Mouse (Mus musculus) ES-E14 (cell line): Measurements from ENCODE around the gene Hus1b. TPM values are rescaled to one million over a fixed set of nuclear protein-coding genes. Genes with fewer than 3 reads are reported as not detected.

Source experiments
- DNase-seq: peaks from one replicate; pipeline ENCODE4 v3.0.0-alpha.2; 2013; ENCODE audit warnings: low read depth, low spot score
- H3K27ac ChIP-seq: 2 replicates; pipeline ENCODE4 v1.5.1; 2012; ENCODE audit warnings: low read depth, mild to moderate bottlenecking, low read length, moderate library complexity, mixed read lengths; ENCODE audit not compliant: poor library complexity, insufficient read depth, severe bottlenecking
- H3K36me3 ChIP-seq: 2 replicates; pipeline ENCODE4 v1.6.1; 2012; ENCODE audit warnings: mild to moderate bottlenecking, low read length, moderate library complexity, mixed read lengths; ENCODE audit not compliant: control insufficient read depth, poor library complexity, insufficient read depth, severe bottlenecking
- H3K4me1 ChIP-seq, 2 experiments: fragments of 150-350 bp in 1 of 2; sonication (generic) in 1 of 2; 2 replicates each; pipeline ENCODE4 v1.6.1; 2012; ENCODE audit warnings: low read length in 2 of 2, mild to moderate bottlenecking in 1 of 2, mixed read lengths in 1 of 2; ENCODE audit not compliant: control insufficient read depth in 2 of 2, insufficient read depth in 2 of 2, poor library complexity in 1 of 2
- H3K4me3 ChIP-seq, 2 experiments: fragments of 150-350 bp in 1 of 2; sonication (generic) in 1 of 2; 2 replicates each; pipeline ENCODE4 v1.5.1; 2012; ENCODE audit warnings: low read length in 2 of 2, low read depth in 1 of 2, mild to moderate bottlenecking in 1 of 2, mixed read lengths in 1 of 2; ENCODE audit not compliant: insufficient read depth in 1 of 2, poor library complexity in 1 of 2, severe bottlenecking in 1 of 2
- H3K9ac ChIP-seq: 2 replicates; pipeline ENCODE4 v1.6.1; 2012; ENCODE audit warnings: low read depth, mild to moderate bottlenecking, low read length, mixed read lengths; ENCODE audit not compliant: poor library complexity, insufficient read depth, severe bottlenecking
- H3K9me3 ChIP-seq: fragments of 150-350 bp; sonication (generic); 2 replicates; pipeline ENCODE4 v1.6.1; 2012; ENCODE audit warnings: low read depth, mild to moderate bottlenecking, low read length; ENCODE audit not compliant: control insufficient read depth, insufficient read depth
- CHD2 ChIP-seq: IDR thresholded peaks from 2 replicates; pipeline ENCODE4 v1.6.1; 2014; ENCODE audit warnings: mild to moderate bottlenecking, low read depth, low read length, inconsistent platforms
- HCFC1 ChIP-seq: IDR thresholded peaks from 2 replicates; pipeline ENCODE4 v1.6.1; 2012; ENCODE audit warnings: low read length, inconsistent platforms, borderline replicate concordance; ENCODE audit not compliant: insufficient read depth
- MAFK ChIP-seq: IDR thresholded peaks from 2 replicates; pipeline ENCODE4 v1.6.1; 2014; ENCODE audit warnings: mild to moderate bottlenecking, low read depth, low read length, inconsistent platforms; ENCODE audit not compliant: insufficient read depth
- ZC3H11A ChIP-seq: IDR thresholded peaks from 2 replicates; pipeline ENCODE4 v1.6.1; 2012; ENCODE audit warnings: low read depth, mild to moderate bottlenecking, inconsistent platforms, low read length, borderline replicate concordance
- ZNF384 ChIP-seq: IDR thresholded peaks from 2 replicates; pipeline ENCODE4 v1.6.1; 2012; ENCODE audit warnings: low read depth, low read length, inconsistent platforms
- in situ Hi-C, 2 experiments: fragments of 600-800 bp; cut with MboI; formaldehyde crosslinking; loops; one replicate each; pipeline ENCODE4 v1.15.1; 2025; ENCODE audit warnings: low sequenced_read_pairs in 2 of 2, inconsistent platforms in 1 of 2; ENCODE audit not compliant: unreplicated experiment in 2 of 2
- total RNA-seq: library from RNA; depleted of rRNA; stranded (reverse); fragments of 300-350 nt; gene quantifications from 2 replicates; pipeline ENCODE4 v1.2.3, GENCODE M21; 2012

Hus1b gene
- total RNA-seq, 1 experiment: 4.8 TPM

- no peak for DNase-seq
- in situ Hi-C loops: no loop called here
- Histone ChIP-seq H3K4me1 (peaks cover 0 to 2% of the 10 kb centered on the region in 2 experiments; a peak in 1 of 4 replicates), H3K9ac (no peak overlapping the region), H3K27ac (no peak overlapping the region), H3K9me3 (no peaks in the 10 kb centered on the region), H3K36me3 (no peaks in the 10 kb centered on the region), H3K4me3 (no peak overlapping the region)
- TF ChIP-seq MAFK (no peak), HCFC1 (no peak), CHD2 (no peak), ZC3H11A (no peak), ZNF384 (no peak)
Observed at GRCm38 (mm10) chr13:30972102-30972501, 24.5 kb upstream of the Hus1b start.

GRCm38 (mm10) chr13:30971047-30971446, 23.5 kb upstream of the Hus1b start:
- Histone ChIP-seq H3K9me3 (no peaks in the 10 kb centered on the region), H3K4me1 (peaks cover 1 to 2% of the 10 kb centered on the region in 2 experiments; a peak in 2 of 4 replicates), H3K27ac (no peak overlapping the region), H3K9ac (no peak overlapping the region), H3K36me3 (no peaks in the 10 kb centered on the region), H3K4me3 (no peak overlapping the region)
- in situ Hi-C loops: no loop called here
- no peak for DNase-seq
- no peak for TF ChIP-seq MAFK
- TF ChIP-seq ZC3H11A: no peak
- TF ChIP-seq ZNF384: no peak
- no peak for TF ChIP-seq CHD2
- TF ChIP-seq HCFC1: no peak

GRCm38 (mm10) chr13:30968311-30968710, 20.8 kb upstream of the Hus1b start:
- no peaks in the 10 kb centered on the region for H3K9me3 ChIP-seq
- no peak for TF ChIP-seq ZC3H11A
- no peak for TF ChIP-seq HCFC1
- TF ChIP-seq CHD2: no peak
- no peak for TF ChIP-seq MAFK
- no peak for TF ChIP-seq ZNF384
- H3K36me3 ChIP-seq: no peaks in the 10 kb centered on the region
- DNase-seq: no peak
- H3K4me1 ChIP-seq: peaks cover 1 to 2% of the 10 kb centered on the region in 2 experiments; a peak in 2 of 4 replicates
- in situ Hi-C loops: no loop called here
- no peak overlapping the region for H3K4me3 ChIP-seq
- no peak overlapping the region for H3K9ac ChIP-seq
- H3K27ac ChIP-seq: no peak overlapping the region

- Histone ChIP-seq H3K9ac (no peak overlapping the region), H3K27ac (no peak overlapping the region), H3K9me3 (no peaks in the 10 kb centered on the region), H3K4me1 (peaks cover 0 to 1% of the 10 kb centered on the region in 2 experiments; a peak in 1 of 4 replicates), H3K4me3 (no peak overlapping the region), H3K36me3 (no peaks in the 10 kb centered on the region)
- TF ChIP-seq ZC3H11A: no peak
- no peak for TF ChIP-seq ZNF384
- no peak for TF ChIP-seq CHD2
- no peak for TF ChIP-seq HCFC1
- no peak for TF ChIP-seq MAFK
- in situ Hi-C loops: no loop called here
- DNase-seq: no peak
Observed at GRCm38 (mm10) chr13:30966507-30966911, 18.9 kb upstream of the Hus1b start.

GRCm38 (mm10) chr13:30961932-30962331, 14.4 kb upstream of the Hus1b start:
- TF ChIP-seq CHD2: no peak
- TF ChIP-seq MAFK: no peak
- no peak for TF ChIP-seq HCFC1
- TF ChIP-seq ZC3H11A: no peak
- TF ChIP-seq ZNF384: no peak
- Histone ChIP-seq H3K36me3 (no peaks in the 10 kb centered on the region), H3K9ac (no peak overlapping the region), H3K27ac (no peak overlapping the region), H3K4me3 (no peak overlapping the region), H3K4me1 (peaks cover 3 to 6% of the 10 kb centered on the region in 2 experiments), H3K9me3 (no peaks in the 10 kb centered on the region)
- no peak for DNase-seq
- in situ Hi-C loops: no loop called here
